Mouse (Mus musculus): ENCODE data around the gene Mpped2. TPM values are rescaled to one million over a fixed set of nuclear protein-coding genes. Genes with fewer than 3 reads are reported as not detected.

Gene Mpped2
- polyA plus RNA-seq, 1 experiment, result not detected

DNA sequence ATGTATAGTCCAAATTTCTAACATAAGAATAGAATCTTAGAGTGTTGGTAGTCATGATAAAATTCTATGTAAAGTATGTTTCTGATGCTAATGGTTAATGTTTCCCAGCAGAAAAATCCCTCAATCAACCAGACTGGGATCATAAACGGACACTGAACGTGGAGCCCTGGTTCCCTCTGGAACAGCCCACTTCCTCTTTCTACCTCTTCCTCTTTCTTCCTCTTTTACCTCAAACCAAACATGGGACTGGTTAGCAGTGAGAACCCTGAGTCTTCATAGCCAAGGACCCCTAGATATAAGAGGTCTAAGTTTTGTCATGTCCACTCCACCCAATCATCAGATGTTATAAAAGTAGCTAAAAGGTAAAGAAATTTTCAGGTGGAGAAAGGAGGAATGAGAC is 132.4 kb downstream of the Mpped2 start:
- H3K27me3 ChIP-seq (ENCODE audit: control insufficient read depth, insufficient read depth, insufficient read length), result no peaks in the 10 kb centered on the region
- no peak overlapping the region for H3K4me3 ChIP-seq
- no peaks in the 10 kb centered on the region for H3K79me2 ChIP-seq (ENCODE audit: control insufficient read depth, insufficient read depth)
- H3K4me2 ChIP-seq (ENCODE audit: low read depth), result no peak overlapping the region
- H3K36me3 ChIP-seq (ENCODE audit: control insufficient read depth, insufficient read depth), result no peaks in the 10 kb centered on the region
- H3ac ChIP-seq (ENCODE audit: control insufficient read depth, insufficient read length), result no peak overlapping the region
- TF ChIP-seq TCF3 (IDR thresholded peaks at IDR 0.05; ENCODE audit: insufficient read length, low read depth), result no peak

DNA sequence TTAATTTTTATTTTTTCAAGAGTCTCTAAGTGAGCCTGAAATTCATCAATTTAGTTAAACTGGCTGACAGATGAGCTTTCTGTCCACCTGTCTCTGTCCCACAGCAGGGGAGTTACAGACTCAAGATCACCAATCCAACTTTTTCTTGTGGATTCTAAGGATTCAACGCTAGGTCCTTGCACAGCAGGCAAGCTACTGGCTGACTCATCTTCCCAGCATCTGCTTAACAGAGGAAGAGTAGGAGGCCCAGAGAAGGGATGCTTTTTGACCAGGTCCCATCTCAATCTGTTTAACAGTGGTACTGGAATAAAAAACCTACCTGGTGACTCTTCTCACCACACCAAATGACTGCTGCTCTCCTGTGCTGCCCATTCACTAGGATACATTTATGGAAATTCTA is 133.0 kb downstream of the Mpped2 start:
- Histone ChIP-seq H3K27me3 (ENCODE audit: control insufficient read depth, insufficient read depth, insufficient read length) (no peaks in the 10 kb centered on the region), H3K79me2 (ENCODE audit: control insufficient read depth, insufficient read depth) (no peaks in the 10 kb centered on the region), H3K4me3 (no peak overlapping the region), H3K4me2 (ENCODE audit: low read depth) (no peak overlapping the region), H3K36me3 (ENCODE audit: control insufficient read depth, insufficient read depth) (no peaks in the 10 kb centered on the region), H3ac (ENCODE audit: control insufficient read depth, insufficient read length) (no peak overlapping the region)
- TF ChIP-seq REST (IDR thresholded peaks at IDR 0.05; ENCODE audit: insufficient read depth, insufficient read length) (no peak), USF1 (IDR thresholded peaks at IDR 0.05; ENCODE audit: low read depth) (no peak), POLR2A (IDR thresholded peaks at IDR 0.05; ENCODE audit: insufficient read length, low read depth) (no peak), SRF (IDR thresholded peaks at IDR 0.05; ENCODE audit: control insufficient read depth, insufficient read length, low read depth) (no peak), MYOD1 (IDR thresholded peaks at IDR 0.05; ENCODE audit: control insufficient read depth in 1 of 3, insufficient read length in 2 of 3, low read depth in 2 of 3) (no peak), TCF3 (IDR thresholded peaks at IDR 0.05; ENCODE audit: insufficient read length, low read depth) (no peak)

DNA sequence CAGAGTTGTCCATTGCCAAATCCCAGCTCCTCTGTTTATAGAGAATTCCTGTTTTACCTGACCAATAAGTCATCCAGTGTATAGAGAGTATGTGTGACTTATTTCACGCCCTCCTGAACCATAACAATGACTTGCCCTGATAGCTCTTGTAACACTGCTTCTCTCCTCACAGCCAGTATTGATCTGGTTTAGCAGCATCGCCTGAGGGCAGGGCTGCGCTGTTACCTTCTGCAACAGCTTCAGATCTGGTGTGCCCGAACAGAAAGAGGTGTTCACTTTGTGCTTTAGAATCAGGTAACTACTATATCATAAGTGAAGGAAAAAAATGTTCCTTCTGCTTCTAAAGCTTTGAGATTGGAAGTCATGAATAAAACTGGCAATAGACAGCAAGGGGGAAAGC is 133.7 kb downstream of the Mpped2 start:
- Histone ChIP-seq H3K27me3 (ENCODE audit: control insufficient read depth, insufficient read depth, insufficient read length) (no peaks in the 10 kb centered on the region), H3ac (ENCODE audit: control insufficient read depth, insufficient read length) (no peak overlapping the region), H3K36me3 (ENCODE audit: control insufficient read depth, insufficient read depth) (no peaks in the 10 kb centered on the region), H3K4me2 (ENCODE audit: low read depth) (no peak overlapping the region), H3K4me3 (no peak overlapping the region), H3K79me2 (ENCODE audit: control insufficient read depth, insufficient read depth) (no peaks in the 10 kb centered on the region)
- TF ChIP-seq MYOG (IDR thresholded peaks at IDR 0.05; ENCODE audit: control insufficient read depth in 1 of 3, insufficient read depth in 1 of 3, insufficient read length in 2 of 3, low read depth in 2 of 3) (no peak), SRF (IDR thresholded peaks at IDR 0.05; ENCODE audit: control insufficient read depth, insufficient read length, low read depth) (no peak), REST (IDR thresholded peaks at IDR 0.05; ENCODE audit: insufficient read depth, insufficient read length) (no peak), POLR2AphosphoS2 (IDR thresholded peaks at IDR 0.05; ENCODE audit: insufficient read length, low read depth) (no peak)

DNA sequence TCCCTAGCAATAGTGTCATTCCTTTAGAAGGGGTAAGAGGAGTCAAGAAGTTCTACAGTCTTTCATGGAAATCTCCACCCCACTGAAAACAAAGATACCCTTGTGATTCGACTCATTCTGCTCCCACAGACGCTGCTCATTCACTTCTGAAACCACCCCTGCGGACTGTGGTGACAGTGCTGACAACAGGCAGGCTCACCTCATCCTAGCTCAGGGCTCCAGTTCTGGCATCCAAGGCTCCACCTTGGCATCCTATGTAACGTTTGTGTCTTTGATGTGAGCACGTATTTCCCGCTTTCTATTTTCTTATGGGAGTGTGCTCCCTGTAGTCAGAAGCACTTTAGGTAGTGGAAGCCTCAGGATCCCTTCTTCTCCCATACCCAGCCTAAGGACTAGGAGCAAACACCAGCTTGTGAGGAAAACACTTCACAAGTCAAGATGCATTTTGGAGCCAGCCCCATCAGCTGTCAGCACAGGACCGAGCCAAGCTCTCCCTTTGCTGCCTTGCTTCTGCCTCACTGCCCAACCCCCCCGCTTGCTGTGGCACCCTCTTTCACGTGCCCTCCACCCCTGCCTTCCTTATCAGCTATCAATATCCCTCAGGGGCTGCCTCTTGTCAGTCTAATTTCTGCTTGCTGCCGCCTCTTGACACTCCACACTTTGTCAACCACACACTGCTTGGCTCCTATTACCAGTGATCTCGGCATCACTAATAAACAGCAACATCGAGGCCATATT is 135.7 kb downstream of the Mpped2 start:
- H3K36me3 ChIP-seq (ENCODE audit: control insufficient read depth, insufficient read depth), result no peaks in the 10 kb centered on the region
- no peak overlapping the region for H3K4me3 ChIP-seq
- H3K4me2 ChIP-seq (ENCODE audit: low read depth), result no peak overlapping the region
- TF ChIP-seq CEBPB (IDR thresholded peaks at IDR 0.05; ENCODE audit: insufficient read depth, poor library complexity, severe bottlenecking) (no peak), SRF (IDR thresholded peaks at IDR 0.05; ENCODE audit: control insufficient read depth, insufficient read length, low read depth) (no peak), POLR2AphosphoS2 (IDR thresholded peaks at IDR 0.05; ENCODE audit: insufficient read length, low read depth) (no peak), MYOG (IDR thresholded peaks at IDR 0.05; ENCODE audit: control insufficient read depth in 1 of 3, insufficient read depth in 1 of 3, insufficient read length in 2 of 3, low read depth in 2 of 3) (no peak), REST (IDR thresholded peaks at IDR 0.05; ENCODE audit: insufficient read depth, insufficient read length) (no peak), E2F4 (IDR thresholded peaks at IDR 0.05; ENCODE audit: insufficient read depth) (no peak), POLR2A (IDR thresholded peaks at IDR 0.05; ENCODE audit: insufficient read length, low read depth) (no peak), USF1 (IDR thresholded peaks at IDR 0.05; ENCODE audit: low read depth) (no peak), TCF3 (IDR thresholded peaks at IDR 0.05; ENCODE audit: insufficient read length, low read depth) (no peak), MYOD1 (IDR thresholded peaks at IDR 0.05; ENCODE audit: control insufficient read depth in 1 of 3, insufficient read length in 2 of 3, low read depth in 2 of 3) (no peak), MAX (IDR thresholded peaks at IDR 0.05; ENCODE audit: low read depth) (no peak), TCF12 (IDR thresholded peaks at IDR 0.05; ENCODE audit: insufficient read depth, poor library complexity, severe bottlenecking) (no peak)
- no peak overlapping the region for H3ac ChIP-seq (ENCODE audit: control insufficient read depth, insufficient read length)
- no peaks in the 10 kb centered on the region for H3K27me3 ChIP-seq (ENCODE audit: control insufficient read depth, insufficient read depth, insufficient read length)
- H3K79me2 ChIP-seq (ENCODE audit: control insufficient read depth, insufficient read depth), result no peaks in the 10 kb centered on the region

DNA sequence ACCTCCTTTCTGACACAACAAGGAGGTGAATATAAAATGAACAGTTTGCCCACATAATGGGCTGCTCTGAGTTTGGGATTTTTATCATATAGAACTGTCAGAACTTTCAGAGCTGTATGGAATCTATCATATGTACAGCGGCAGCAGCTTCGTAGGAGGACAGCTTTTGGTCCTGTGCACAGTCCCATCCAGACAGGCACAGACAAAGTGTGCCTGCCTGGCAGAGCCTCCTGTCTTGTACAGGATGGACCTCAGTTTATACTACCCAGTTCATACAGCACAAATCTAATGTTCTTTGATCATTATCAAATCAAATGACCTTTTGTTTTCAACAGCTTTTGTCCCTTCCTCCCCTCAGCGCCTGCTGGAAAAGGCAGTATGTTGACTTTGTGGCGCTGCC is 136.4 kb downstream of the Mpped2 start:
- Histone ChIP-seq H3K27me3 (ENCODE audit: control insufficient read depth, insufficient read depth, insufficient read length) (no peaks in the 10 kb centered on the region), H3K4me2 (ENCODE audit: low read depth) (no peak overlapping the region)
- TF ChIP-seq MYOD1 (IDR thresholded peaks at IDR 0.05; ENCODE audit: control insufficient read depth in 1 of 3, insufficient read length in 2 of 3, low read depth in 2 of 3) (no peak), REST (IDR thresholded peaks at IDR 0.05; ENCODE audit: insufficient read depth, insufficient read length) (no peak), CEBPB (IDR thresholded peaks at IDR 0.05; ENCODE audit: insufficient read depth, poor library complexity, severe bottlenecking) (no peak), MYOG (IDR thresholded peaks at IDR 0.05; ENCODE audit: control insufficient read depth in 1 of 3, insufficient read depth in 1 of 3, insufficient read length in 2 of 3, low read depth in 2 of 3) (no peak), POLR2A (IDR thresholded peaks at IDR 0.05; ENCODE audit: insufficient read length, low read depth) (no peak), SRF (IDR thresholded peaks at IDR 0.05; ENCODE audit: control insufficient read depth, insufficient read length, low read depth) (no peak), MAX (IDR thresholded peaks at IDR 0.05; ENCODE audit: low read depth) (no peak), E2F4 (IDR thresholded peaks at IDR 0.05; ENCODE audit: insufficient read depth) (no peak), TCF3 (IDR thresholded peaks at IDR 0.05; ENCODE audit: insufficient read length, low read depth) (no peak), POLR2AphosphoS2 (IDR thresholded peaks at IDR 0.05; ENCODE audit: insufficient read length, low read depth) (no peak), TCF12 (IDR thresholded peaks at IDR 0.05; ENCODE audit: insufficient read depth, poor library complexity, severe bottlenecking) (no peak), USF1 (IDR thresholded peaks at IDR 0.05; ENCODE audit: low read depth) (no peak)

More for the DNA sequence above, 136.4 kb downstream of the Mpped2 start:
- no peaks in the 10 kb centered on the region for H3K36me3 ChIP-seq (ENCODE audit: control insufficient read depth, insufficient read depth)
- H3K79me2 ChIP-seq (ENCODE audit: control insufficient read depth, insufficient read depth), result no peaks in the 10 kb centered on the region
- no peak overlapping the region for H3ac ChIP-seq (ENCODE audit: control insufficient read depth, insufficient read length)
- H3K4me3 ChIP-seq, result no peak overlapping the region

All from myocyte (in vitro differentiated cells).